Mouse (Mus musculus): ENCODE data around the gene Zfp963. TPM values are rescaled to one million over a fixed set of nuclear protein-coding genes. Genes with fewer than 3 reads are reported as not detected.

Zfp963 gene
- total and polyA plus RNA-seq, 3 experiments = 1.9 to 5.5 (median 4.8) TPM

DNA sequence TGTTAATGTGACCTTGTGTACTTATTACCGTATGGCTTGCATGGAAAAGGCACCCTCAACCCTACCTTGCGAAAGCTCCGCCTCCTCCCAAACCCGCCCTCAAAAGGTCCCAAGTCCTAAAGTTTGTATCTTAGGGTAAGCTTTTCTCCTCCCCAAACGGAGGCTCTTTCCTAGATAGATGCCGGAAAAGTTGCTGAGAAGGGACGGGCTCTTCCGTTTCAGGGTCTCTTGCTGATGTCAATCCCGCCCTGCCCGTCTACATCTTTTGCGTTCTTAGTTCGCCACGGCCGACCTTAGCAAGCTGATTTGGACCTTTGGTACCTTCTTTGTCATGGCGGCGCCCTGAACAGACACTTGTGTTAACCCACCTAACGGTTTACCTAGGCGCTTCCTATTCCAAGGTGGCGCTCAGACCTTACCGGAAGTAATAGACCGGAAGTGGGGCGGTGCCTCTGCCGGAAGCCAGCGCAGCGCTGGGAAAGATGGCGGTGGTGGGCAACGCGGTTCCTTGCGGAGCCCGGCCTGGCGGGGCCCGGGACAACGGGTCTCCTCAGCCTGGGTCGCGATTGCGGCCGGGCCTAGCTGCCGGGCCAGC lies 41.1 kb upstream of the Zfp963 start, which contains the start of the genes Atp13a1 and Zfp866 (continued):
- TF ChIP-seq TBP (conservative IDR thresholded peaks at IDR 0.05; ENCODE audit: low read depth, low read length) = peak; percentile 63
- peak; percentile 70 for TF ChIP-seq MAX (IDR thresholded peaks at IDR 0.05; ENCODE audit: low read length)
- TF ChIP-seq USF1 (IDR thresholded peaks at IDR 0.05; ENCODE audit: low read depth, low read length) = no peak
- no peak for TF ChIP-seq UBTF (IDR thresholded peaks at IDR 0.05; ENCODE audit: low read depth, low read length)
- peak; percentile 22; the same call in 1 of the 2 replicates for TF ChIP-seq IRF4 (IDR thresholded peaks at IDR 0.05; ENCODE audit: low read depth, low read length)
- no peak for TF ChIP-seq ZKSCAN1 (IDR thresholded peaks at IDR 0.05; ENCODE audit: borderline replicate concordance, low read depth, low read length)
- no peak for TF ChIP-seq MAFK (IDR thresholded peaks at IDR 0.05; ENCODE audit: insufficient replicate concordance, low read length)

DNA sequence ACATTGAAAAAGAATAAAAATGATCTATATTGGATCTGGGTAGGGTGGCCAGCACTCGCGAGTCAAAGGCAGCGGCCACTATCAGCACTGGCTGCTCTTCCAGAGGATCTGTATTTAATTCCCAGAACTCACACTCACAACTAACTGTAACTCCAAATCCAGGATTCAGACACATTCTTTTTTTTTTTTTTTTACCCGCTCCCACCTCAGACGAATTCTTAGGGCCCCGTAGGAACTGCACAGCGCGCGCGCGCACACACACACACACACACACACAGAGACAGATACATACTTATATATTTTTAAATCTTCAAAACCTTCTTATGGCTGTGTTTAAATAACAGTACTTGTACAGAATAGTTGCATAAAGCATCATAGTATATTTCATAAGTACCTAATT lies 40.6 kb upstream of the Zfp963 start:
- TF ChIP-seq SIN3A (IDR thresholded peaks at IDR 0.05; ENCODE audit: low read length) (no peak), MYC (IDR thresholded peaks at IDR 0.05; ENCODE audit: low read depth, low read length) (0 out of 2 replicates have a peak, but pooled peaks have one; percentile 18), ZNF384 (IDR thresholded peaks at IDR 0.05; ENCODE audit: low read depth, low read length) (peak; percentile 51), EP300 (IDR thresholded peaks at IDR 0.05; ENCODE audit: low read length) (peak; percentile 14; the same call in 1 of the 2 replicates), CTCF (conservative IDR thresholded peaks at IDR 0.05 in 1 of 2, IDR thresholded peaks at IDR 0.05 in 1 of 2; ENCODE audit: low read depth in 2 of 2, low read length in 2 of 2) (no peak), NRF1 (IDR thresholded peaks at IDR 0.05; ENCODE audit: low read depth, low read length) (peak; percentile 52), MAFK (IDR thresholded peaks at IDR 0.05; ENCODE audit: insufficient replicate concordance, low read length) (no peak), CHD2 (IDR thresholded peaks at IDR 0.05; ENCODE audit: low read length) (no peak), TBP (conservative IDR thresholded peaks at IDR 0.05; ENCODE audit: low read depth, low read length) (no peak)
- Histone ChIP-seq H3K79me2 (replicated peaks; ENCODE audit: control insufficient read depth, extremely low read depth, insufficient read depth, poor library complexity, severe bottlenecking) (peaks cover 28% of the 10 kb centered on the region), H3K4me1 (ENCODE audit: control insufficient read depth in 1 of 2, insufficient read depth in 2 of 2) (peaks cover 9 to 29% of the 10 kb centered on the region in 2 experiments), H3K4me2 (ENCODE audit: insufficient read depth, low read depth, poor library complexity, severe bottlenecking) (peak overlapping the region; percentile 92), H3K4me3 (replicated peaks in 1 of 3; ENCODE audit: low read depth in 2 of 3, low read length in 2 of 3, poor library complexity in 1 of 3) (peak overlapping the region; percentile 67 to 100 (median 78)), H3K27ac (ENCODE audit: insufficient read depth, low read depth) (peak overlapping the region; percentile 85; the same call in 1 of the 2 replicates), H3K36me3 (replicated peaks in 1 of 2; ENCODE audit: control insufficient read depth in 1 of 2, insufficient read depth in 1 of 2, low read length in 1 of 2) (peaks cover 20 to 32% of the 10 kb centered on the region in 2 experiments), H3K27me3 (replicated peaks) (no peaks in the 10 kb centered on the region), H3K9me3 (replicated peaks; ENCODE audit: low read length) (no peaks in the 10 kb centered on the region), H3K9ac (ENCODE audit: insufficient read depth, low read depth) (peak overlapping the region; percentile 93)
- dilution Hi-C loops (cut with MboI; ENCODE audit: extremely low pct_ligation_motif_present, extremely low pct_unique_long_range_greater_than_20kb, low sequenced_read_pairs) = no loop called here
- in situ Hi-C loops (cut with MboI; ENCODE audit: low pct_ligation_motif_present, low pct_unique_long_range_greater_than_20kb, low sequenced_read_pairs) = no loop called here
- no peak for DNase-seq (ENCODE audit: extremely low read depth)

DNA sequence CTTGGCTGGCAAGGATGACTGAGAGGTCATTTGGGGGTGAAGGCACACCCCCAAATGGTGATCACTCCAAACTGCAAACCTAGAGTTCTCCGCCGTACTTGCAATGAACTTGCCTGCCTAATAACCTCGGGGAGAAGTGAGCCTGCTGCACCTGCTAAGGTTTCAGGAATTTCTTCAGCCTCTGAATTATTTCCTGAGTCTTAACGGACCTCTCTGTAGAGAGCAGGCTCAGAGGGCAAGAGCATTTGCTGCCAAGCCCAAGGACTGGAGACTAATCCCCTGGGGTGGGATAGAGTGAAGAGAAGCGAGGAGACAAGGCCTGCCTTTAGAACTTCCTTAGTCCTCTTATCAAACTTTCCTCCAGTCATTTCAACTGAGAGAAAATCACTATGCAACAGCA lies 40.0 kb upstream of the Zfp963 start:
- H3K4me2 ChIP-seq (ENCODE audit: insufficient read depth, low read depth, poor library complexity, severe bottlenecking) = peak overlapping the region; percentile 92
- no peaks in the 10 kb centered on the region for H3K27me3 ChIP-seq (replicated peaks)
- no peak for DNase-seq (ENCODE audit: extremely low read depth)
- in situ Hi-C loops (cut with MboI; ENCODE audit: low pct_ligation_motif_present, low pct_unique_long_range_greater_than_20kb, low sequenced_read_pairs) = no loop called here
- H3K4me1 ChIP-seq (ENCODE audit: control insufficient read depth in 1 of 2, insufficient read depth in 2 of 2) = peaks cover 9 to 29% of the 10 kb centered on the region in 2 experiments
- H3K9ac ChIP-seq (ENCODE audit: insufficient read depth, low read depth) = peak overlapping the region; percentile 93
- H3K79me2 ChIP-seq (replicated peaks; ENCODE audit: control insufficient read depth, extremely low read depth, insufficient read depth, poor library complexity, severe bottlenecking) = peaks cover 28% of the 10 kb centered on the region
- dilution Hi-C loops (cut with MboI; ENCODE audit: extremely low pct_ligation_motif_present, extremely low pct_unique_long_range_greater_than_20kb, low sequenced_read_pairs) = no loop called here
- H3K4me3 ChIP-seq (replicated peaks in 1 of 3; ENCODE audit: low read depth in 2 of 3, low read length in 2 of 3, poor library complexity in 1 of 3) = peak overlapping the region in 2 of 3 experiments; percentile 67 to 100
- H3K36me3 ChIP-seq (replicated peaks in 1 of 2; ENCODE audit: control insufficient read depth in 1 of 2, insufficient read depth in 1 of 2, low read length in 1 of 2) = peaks cover 15 to 25% of the 10 kb centered on the region in 2 experiments
- no peak overlapping the region for H3K27ac ChIP-seq (ENCODE audit: insufficient read depth, low read depth)
- TF ChIP-seq NRF1 (IDR thresholded peaks at IDR 0.05; ENCODE audit: low read depth, low read length) = no peak
- no peak for TF ChIP-seq EP300 (IDR thresholded peaks at IDR 0.05; ENCODE audit: low read length)
- TF ChIP-seq POLR2AphosphoS2 (IDR thresholded peaks at IDR 0.05; ENCODE audit: low read depth, low read length) = no peak
- no peak for TF ChIP-seq MXI1 (IDR thresholded peaks at IDR 0.05; ENCODE audit: low read depth, low read length)
- no peak for TF ChIP-seq USF2 (conservative IDR thresholded peaks at IDR 0.05; ENCODE audit: low read depth, low read length)
- TF ChIP-seq CHD1 (IDR thresholded peaks at IDR 0.05; ENCODE audit: low read depth, low read length) = no peak
- no peak for TF ChIP-seq SIN3A (IDR thresholded peaks at IDR 0.05; ENCODE audit: low read length)
- no peak for TF ChIP-seq IRF4 (IDR thresholded peaks at IDR 0.05; ENCODE audit: low read depth, low read length)
- TF ChIP-seq MAZ (IDR thresholded peaks at IDR 0.05; ENCODE audit: low read depth, low read length) = no peak
- no peak for TF ChIP-seq HCFC1 (IDR thresholded peaks at IDR 0.05; ENCODE audit: low read depth, low read length)
- no peak for TF ChIP-seq ZNF384 (IDR thresholded peaks at IDR 0.05; ENCODE audit: low read depth, low read length)
- no peak for TF ChIP-seq TBP (conservative IDR thresholded peaks at IDR 0.05; ENCODE audit: low read depth, low read length)
- no peaks in the 10 kb centered on the region for H3K9me3 ChIP-seq (replicated peaks; ENCODE audit: low read length)
